Mouse (Mus musculus) megakaryocyte-erythroid progenitor cell, adult 5-6 weeks (primary cell): ENCODE results near the gene Kpna2. TPM values are rescaled to one million over a fixed set of nuclear protein-coding genes. Genes with fewer than 3 reads are reported as not detected.
"Not testable (repeated sequence)": the region's sequence is repeated elsewhere in the genome, so short reads cannot be mapped to it uniquely, and the experiment has no call there.

ENCODE experiments used
- ATAC-seq: replicated peaks from 2 replicates; pipeline ENCODE4 v1.8.0; 2016; ENCODE audit warnings: mild to moderate bottlenecking, inconsistent platforms; ENCODE audit not compliant: severe bottlenecking, poor library complexity, low FRiP score, low TSS enrichment
- total RNA-seq, 2 experiments: library from RNA; stranded (forward) in 1 of 2; stranded (reverse) in 1 of 2; fragments of 200-1000, 215-1000 nt in 1 of 2; fragments of >200 nt in 1 of 2; fragmentation: Nextera tagmentation in 1 of 2; gene quantifications; 2 replicates each; pipeline ENCODE4 v1.2.3; 2014 to 2017

The Kpna2 gene
- total RNA-seq, 2 experiments from 2014 or later = 149 to 203 TPM

GRCm38 (mm10) chr11:106994246-106995085, 4.9 kb downstream of the Kpna2 start:
- peak; percentile 79 for ATAC-seq

- 0 out of 2 replicates have a peak, but pooled peaks have one; percentile 27 for ATAC-seq
Observed at GRCm38 (mm10) chr11:106987384-106987783, 12.0 kb downstream of the Kpna2 start.

DNA sequence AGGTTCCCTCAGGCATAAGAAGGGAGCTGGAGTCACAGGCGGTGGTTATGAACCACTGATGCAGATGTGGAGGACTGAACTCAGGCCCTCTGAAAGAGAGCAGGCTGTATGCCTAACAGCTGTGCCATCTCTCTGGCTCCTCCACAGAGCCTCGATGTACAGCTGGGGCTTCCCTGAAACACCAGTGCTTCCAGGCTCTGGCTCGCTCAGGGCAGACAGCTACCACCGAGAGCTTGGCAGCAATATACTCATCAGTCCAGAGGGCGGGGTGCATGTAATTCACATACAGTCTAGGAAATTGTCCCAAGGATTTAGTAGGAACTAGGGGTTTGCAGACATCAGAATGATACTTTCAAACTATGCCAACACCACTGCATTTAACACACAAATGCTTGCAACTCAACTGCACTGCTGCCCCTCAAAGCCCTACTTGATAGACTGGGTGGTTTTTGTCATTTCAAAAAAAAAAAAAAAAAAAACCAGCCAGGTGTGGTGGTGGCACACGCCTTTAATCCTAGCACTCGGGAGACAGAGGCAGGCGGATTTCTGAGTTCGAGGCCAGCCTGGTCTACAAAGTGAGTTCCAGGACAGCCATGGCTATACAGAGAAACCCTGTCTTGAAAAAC, 13.2 kb downstream of the Kpna2 start:
- not testable (repeated sequence) for ATAC-seq

- no peak for ATAC-seq
Observed at GRCm38 (mm10) chr11:106982351-106982750, 17.0 kb downstream of the Kpna2 start.

DNA sequence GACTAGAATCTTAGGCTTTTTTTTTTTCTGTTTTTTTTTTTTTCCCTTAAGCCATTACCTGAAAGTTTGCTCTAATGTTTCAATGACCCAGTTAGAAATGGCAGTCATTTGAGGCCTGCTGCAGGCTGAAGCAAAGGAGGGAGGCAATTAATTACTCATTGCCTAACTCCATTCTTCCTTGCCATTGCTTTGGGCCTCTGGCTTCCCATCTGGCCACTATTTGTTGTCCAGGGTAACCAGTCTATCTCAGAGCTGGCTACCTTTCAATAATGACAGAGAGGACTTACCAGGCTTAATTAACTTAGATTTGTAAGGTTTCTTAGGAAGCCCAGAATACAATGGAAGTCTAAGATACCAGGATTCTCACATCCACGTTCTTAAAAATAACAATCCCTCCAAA, 17.6 kb downstream of the Kpna2 start:
- ATAC-seq = no peak

DNA sequence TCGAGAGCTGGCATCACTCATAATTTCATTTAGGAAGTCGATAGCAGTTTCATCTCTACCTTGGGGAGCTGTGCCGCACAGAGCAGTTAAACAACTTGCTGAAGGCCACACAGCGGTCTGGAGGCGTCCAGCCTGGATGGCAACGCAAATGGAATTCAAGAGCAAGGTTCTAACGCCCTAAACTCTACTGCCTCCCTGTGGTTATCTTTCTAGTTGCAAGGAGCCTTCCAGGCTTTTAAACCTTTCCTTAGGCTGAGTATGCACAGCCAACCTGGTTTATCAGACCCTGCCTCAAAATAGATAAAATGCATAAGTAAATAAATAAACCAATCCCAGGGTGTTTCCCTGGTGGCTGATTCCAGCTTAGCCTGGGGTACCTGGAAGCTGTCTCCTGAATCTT, 18.9 kb downstream of the Kpna2 start:
- peak; percentile 76 for ATAC-seq

GRCm38 (mm10) chr11:106976194-106976593, 23.1 kb downstream of the Kpna2 start:
- no peak for ATAC-seq

DNA sequence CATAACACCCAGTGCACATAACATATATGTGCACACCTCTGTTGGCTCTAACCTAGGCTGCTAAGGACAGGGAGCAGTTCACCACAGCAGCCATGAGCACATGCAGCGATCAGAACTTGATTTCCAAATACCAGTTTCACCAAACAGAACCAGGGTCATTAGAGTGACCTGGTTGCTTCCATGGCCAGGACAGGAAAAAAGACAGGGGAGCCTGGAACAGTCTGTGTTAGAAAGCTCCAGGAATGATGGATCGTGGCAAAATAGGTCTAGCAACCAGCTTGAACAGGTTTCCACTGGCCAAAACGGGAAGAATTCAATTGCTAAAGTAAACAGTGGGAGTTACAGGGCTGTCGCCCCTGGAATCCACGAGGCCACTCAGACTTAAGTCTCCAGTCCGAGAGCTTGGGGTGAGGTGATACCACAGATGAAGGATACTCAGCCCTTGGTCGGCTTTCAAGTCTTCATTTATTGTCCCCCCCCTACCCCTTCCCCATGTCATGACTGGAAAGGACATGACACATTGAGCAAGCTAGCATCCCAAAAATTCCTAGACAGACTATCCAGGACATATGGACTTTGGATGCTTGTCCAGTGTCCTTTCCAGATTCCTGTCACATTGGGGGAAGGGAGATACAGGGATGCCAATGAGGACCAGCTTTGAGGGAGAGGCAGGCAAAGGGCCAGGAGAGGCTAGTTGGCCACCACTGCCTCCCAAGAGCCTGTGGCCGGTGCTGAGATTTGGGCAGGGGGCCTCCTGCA, 23.7 kb downstream of the Kpna2 start:
- no peak for ATAC-seq

GRCm38 (mm10) chr11:106974440-106974839, 24.9 kb downstream of the Kpna2 start:
- no peak for ATAC-seq

DNA sequence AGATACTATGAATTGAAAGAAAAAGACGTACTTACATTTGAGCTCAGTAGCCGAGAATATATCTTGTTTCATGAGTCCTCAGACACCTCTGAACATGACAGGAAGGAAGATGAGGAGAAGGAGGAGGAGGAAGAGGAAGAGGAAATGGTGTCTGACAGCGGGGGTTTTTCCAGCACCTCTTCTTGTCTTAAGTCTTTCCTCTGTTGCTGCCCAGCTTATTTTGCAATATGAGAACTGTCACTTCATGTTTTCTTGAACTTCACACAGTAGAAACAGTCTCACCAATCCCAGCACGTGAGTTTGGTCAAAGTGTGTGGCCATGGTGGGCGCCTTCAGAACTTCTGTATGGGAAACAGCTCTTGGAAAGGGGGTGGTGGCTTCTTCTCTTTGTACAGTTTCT, 26.3 kb downstream of the Kpna2 start:
- no peak for ATAC-seq

- ATAC-seq = no peak
Observed at GRCm38 (mm10) chr11:106969798-106970197, 29.5 kb downstream of the Kpna2 start.

- ATAC-seq = no peak
Observed at GRCm38 (mm10) chr11:106967630-106968029, 31.7 kb downstream of the Kpna2 start.

- no peak for ATAC-seq
Observed at GRCm38 (mm10) chr11:106965881-106966280, 33.5 kb downstream of the Kpna2 start.

DNA sequence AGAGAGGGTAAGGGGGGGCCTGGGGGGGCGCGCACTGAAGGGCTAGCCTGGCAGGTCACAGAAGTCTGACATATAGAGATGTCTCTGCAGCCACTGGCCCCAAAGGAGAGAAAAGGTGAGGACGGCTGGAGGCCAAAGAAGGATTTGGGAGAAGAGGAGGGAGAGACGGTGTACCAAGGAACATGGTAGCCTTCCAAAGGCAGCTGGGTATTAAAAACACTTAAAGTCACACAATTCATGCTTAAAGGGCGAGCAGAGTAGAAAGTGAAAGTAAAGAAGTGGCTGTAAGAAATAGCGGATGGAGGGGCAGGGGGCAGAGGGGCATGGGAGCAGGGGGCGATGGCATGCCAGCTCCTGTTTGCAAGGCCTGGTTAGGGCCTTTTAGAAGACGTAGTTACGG, 37.0 kb downstream of the Kpna2 start:
- no peak for ATAC-seq

DNA sequence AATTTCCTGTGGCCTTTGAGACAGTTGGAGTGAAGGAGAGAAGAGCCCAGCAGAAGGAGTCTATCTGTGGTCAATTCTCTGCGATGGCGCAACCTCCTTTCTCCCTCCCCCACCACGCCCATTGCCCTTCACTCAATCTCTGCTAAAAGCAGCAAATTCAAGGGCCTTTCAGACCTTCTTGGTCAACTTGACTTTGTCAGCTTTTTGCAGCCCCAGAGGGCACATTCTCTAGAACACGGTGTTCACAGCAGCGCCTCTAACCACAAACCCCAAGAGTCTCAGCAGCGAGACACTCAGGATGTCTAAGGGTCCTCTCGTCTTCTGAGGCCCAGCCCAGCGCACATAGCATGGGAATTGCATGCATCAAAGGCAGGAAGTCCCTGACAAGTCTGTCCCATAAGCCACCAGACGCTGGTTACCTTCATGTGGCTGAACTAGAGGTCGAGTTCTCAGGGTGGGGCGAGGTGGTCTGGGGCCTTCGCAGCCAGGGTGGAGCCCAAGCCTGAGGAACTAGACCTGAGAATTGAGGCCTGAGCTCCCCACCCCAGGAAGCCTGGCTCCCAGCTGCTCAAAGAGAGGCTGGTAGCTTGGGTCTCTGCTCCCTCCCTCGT, 37.8 kb downstream of the Kpna2 start:
- ATAC-seq = no peak

GRCm38 (mm10) chr11:106959121-106959520, 40.2 kb downstream of the Kpna2 start:
- no peak for ATAC-seq

DNA sequence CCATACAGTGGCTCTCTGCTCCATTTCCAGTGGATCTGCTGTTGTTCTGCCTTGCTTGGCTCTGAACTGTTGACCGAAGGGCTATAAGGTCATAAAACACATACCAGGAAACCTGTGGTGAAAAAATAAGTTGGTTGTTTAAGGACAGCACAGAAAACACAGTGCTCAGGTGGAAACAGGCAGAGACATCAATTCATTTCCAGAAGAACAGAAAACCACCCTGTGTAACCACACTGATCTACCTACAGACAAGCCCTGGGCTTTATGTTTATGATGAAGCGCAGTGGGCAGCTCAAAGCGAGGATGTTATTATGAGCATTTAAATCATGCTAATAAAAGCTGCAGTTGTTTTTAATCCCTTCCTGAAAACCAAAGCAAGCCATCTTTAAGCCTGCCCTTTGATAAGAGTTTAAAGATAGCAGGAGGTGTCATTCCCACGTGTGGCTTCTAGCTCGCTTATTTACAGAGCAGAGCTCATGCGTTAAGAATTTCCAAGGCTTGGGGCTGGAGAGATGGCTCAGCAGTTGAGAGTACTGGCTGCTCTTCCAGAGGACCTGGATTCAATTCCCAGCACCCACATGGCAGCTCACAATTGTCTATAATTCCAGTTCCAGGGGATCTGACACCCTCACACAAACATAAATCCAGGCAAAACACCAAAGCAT, 40.8 kb downstream of the Kpna2 start:
- ATAC-seq = no peak

GRCm38 (mm10) chr11:106957271-106957980, 41.9 kb downstream of the Kpna2 start:
- ATAC-seq = 0 out of 2 replicates have a peak, but pooled peaks have one; percentile 21

DNA sequence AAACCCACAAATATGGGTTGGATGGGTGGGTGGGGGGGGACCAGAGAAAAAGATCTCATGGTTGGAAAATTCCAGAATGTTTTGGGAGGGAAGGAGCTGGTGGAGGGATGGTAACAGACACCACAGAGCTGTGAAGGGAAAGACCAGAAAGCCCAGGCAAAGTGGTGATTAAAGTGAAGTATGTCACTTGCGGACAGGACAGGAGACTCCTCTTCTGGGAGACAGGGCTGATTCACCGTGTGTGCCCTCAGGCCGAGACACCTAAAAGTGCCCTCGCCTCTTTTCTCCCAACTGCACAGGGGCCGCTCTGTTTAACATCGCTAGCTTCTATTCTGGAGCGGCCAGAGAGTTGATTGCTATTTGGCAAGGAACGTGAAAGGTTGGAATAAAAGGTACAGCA, 44.8 kb downstream of the Kpna2 start:
- no peak for ATAC-seq
